Mouse (Mus musculus): ENCODE measurements around the gene Inca1. TPM values are rescaled to one million over a fixed set of nuclear protein-coding genes. Genes with fewer than 3 reads are reported as not detected.

Inca1 gene
- polyA plus RNA-seq, 1 experiment: 4.5 TPM

DNA sequence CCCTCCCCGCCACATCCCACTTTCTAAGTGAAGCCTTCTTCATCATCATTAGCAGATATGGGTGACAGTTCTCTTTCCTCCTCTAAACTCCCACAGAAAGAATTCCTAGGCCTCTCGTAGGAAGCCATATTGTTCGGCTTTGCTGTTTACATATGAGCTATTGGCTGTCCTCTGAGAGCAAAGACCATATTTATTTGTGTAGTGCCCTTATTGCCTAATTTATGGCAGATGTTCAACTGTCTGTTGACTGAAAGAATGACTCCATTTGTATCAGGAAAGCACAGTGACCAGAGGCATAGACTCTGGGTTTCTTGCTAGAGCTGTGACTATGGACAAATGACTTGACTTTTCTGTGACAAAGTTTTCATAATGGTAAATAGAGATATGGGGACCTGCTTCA, 41.6 kb upstream of the Inca1 start:
- no peaks in the 10 kb centered on the region for H3K36me3 ChIP-seq (ENCODE audit: control insufficient read depth, insufficient read depth, low read length, poor library complexity, severe bottlenecking)
- TF ChIP-seq CTCF (IDR thresholded peaks at IDR 0.05; ENCODE audit: low read depth, low read length): no peak
- no peak for TF ChIP-seq POLR2A (IDR thresholded peaks at IDR 0.05; ENCODE audit: insufficient read depth, low read length)
- no peak for TF ChIP-seq EP300 (IDR thresholded peaks at IDR 0.05; ENCODE audit: insufficient read depth, low read depth, low read length)
- H3K4me1 ChIP-seq (ENCODE audit: control insufficient read depth, insufficient read depth, low read length): no peaks in the 10 kb centered on the region
- H3K4me3 ChIP-seq (ENCODE audit: low read depth, low read length): no peak overlapping the region
- no peak overlapping the region for H3K27ac ChIP-seq (ENCODE audit: insufficient read depth, low read length)
- H3K9ac ChIP-seq (ENCODE audit: low read depth, poor library complexity, severe bottlenecking): no peak overlapping the region
- no peaks in the 10 kb centered on the region for H3K27me3 ChIP-seq (ENCODE audit: control insufficient read depth, insufficient read depth, low read length, poor library complexity, severe bottlenecking)
- H3K9me3 ChIP-seq (replicated peaks; ENCODE audit: control insufficient read depth, insufficient read depth, low read length, poor library complexity, severe bottlenecking): no peaks in the 10 kb centered on the region

DNA sequence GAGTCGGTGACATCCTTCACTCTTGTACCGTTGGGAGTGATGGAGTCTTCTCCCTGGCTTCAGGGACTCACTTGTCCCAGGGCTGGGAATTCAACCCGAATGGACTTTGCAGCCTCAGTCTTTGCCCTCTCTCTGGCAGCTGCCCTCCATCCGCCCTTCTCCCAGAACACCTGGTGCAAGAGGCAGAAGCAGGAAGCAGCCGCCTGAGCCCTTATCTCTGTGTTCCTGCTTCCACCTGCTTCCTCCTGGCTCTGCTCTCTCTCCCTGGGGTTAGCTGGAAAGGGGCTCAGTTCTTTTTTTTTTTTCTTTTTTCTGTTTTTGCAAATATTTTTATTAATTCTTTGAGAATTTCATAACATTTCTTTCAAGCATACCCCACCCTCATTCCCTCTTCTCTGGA, 37.8 kb upstream of the Inca1 start:
- Histone ChIP-seq H3K27ac (ENCODE audit: insufficient read depth, low read length) (no peak overlapping the region), H3K9me3 (replicated peaks; ENCODE audit: control insufficient read depth, insufficient read depth, low read length, poor library complexity, severe bottlenecking) (no peaks in the 10 kb centered on the region), H3K4me1 (ENCODE audit: control insufficient read depth, insufficient read depth, low read length) (no peaks in the 10 kb centered on the region), H3K4me3 (ENCODE audit: low read depth, low read length) (no peak overlapping the region), H3K36me3 (ENCODE audit: control insufficient read depth, insufficient read depth, low read length, poor library complexity, severe bottlenecking) (no peaks in the 10 kb centered on the region), H3K9ac (ENCODE audit: low read depth, poor library complexity, severe bottlenecking) (no peak overlapping the region), H3K27me3 (ENCODE audit: control insufficient read depth, insufficient read depth, low read length, poor library complexity, severe bottlenecking) (no peaks in the 10 kb centered on the region)
- TF ChIP-seq POLR2A (IDR thresholded peaks at IDR 0.05; ENCODE audit: insufficient read depth, low read length) (no peak), EP300 (IDR thresholded peaks at IDR 0.05; ENCODE audit: insufficient read depth, low read depth, low read length) (no peak), CTCF (IDR thresholded peaks at IDR 0.05; ENCODE audit: low read depth, low read length) (no peak)

DNA sequence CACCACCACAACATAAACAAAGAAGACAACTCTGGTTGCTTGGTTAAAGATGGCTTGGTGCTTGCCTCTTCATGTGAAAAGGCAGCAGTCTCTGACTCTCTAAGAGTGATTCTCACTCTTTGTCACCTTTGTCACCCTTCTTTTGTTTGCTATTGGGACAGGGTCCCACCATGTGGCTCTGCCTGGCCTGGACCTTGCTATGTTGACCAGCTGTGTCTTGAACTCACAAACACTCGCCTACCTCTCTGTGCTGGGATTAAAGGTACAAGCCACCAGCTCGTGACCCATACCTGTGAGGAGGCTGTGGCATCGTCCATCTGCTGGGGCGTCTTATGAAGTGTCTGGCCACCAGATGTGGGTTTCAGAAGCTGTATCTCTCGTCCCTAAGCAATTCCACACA, 33.3 kb upstream of the Inca1 start:
- TF ChIP-seq POLR2A (IDR thresholded peaks at IDR 0.05; ENCODE audit: insufficient read depth, low read length): no peak
- no peak for TF ChIP-seq CTCF (IDR thresholded peaks at IDR 0.05; ENCODE audit: low read depth, low read length)
- no peak for TF ChIP-seq EP300 (IDR thresholded peaks at IDR 0.05; ENCODE audit: insufficient read depth, low read depth, low read length)
- Histone ChIP-seq H3K4me3 (ENCODE audit: low read depth, low read length) (no peak overlapping the region), H3K36me3 (ENCODE audit: control insufficient read depth, insufficient read depth, low read length, poor library complexity, severe bottlenecking) (no peaks in the 10 kb centered on the region), H3K4me1 (ENCODE audit: control insufficient read depth, insufficient read depth, low read length) (no peaks in the 10 kb centered on the region), H3K27ac (ENCODE audit: insufficient read depth, low read length) (no peak overlapping the region), H3K27me3 (ENCODE audit: control insufficient read depth, insufficient read depth, low read length, poor library complexity, severe bottlenecking) (no peaks in the 10 kb centered on the region), H3K9me3 (replicated peaks; ENCODE audit: control insufficient read depth, insufficient read depth, low read length, poor library complexity, severe bottlenecking) (no peaks in the 10 kb centered on the region), H3K9ac (ENCODE audit: low read depth, poor library complexity, severe bottlenecking) (no peak overlapping the region)

DNA sequence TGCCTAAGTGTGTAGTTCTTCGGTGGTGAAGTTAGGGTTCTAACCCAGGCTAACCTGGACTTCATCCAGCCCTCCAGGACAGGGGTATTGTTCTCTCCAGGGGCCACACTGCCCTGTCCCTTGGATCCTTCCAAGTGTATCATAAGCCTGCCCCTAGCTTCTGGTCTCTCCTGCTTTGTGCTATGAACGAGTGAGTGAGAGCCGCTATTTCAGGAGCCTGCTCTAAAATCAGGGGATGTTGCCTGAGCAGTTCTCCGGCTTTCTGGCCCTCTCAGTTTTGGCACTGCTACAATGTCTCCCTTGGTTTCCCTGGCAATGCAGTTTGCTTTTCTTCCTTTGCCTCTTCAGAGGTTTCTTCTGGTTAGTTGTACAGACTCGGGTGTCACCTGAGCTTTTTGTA, 31.2 kb upstream of the Inca1 start:
- Histone ChIP-seq H3K4me3 (ENCODE audit: low read depth, low read length) (no peak overlapping the region), H3K9ac (ENCODE audit: low read depth, poor library complexity, severe bottlenecking) (no peak overlapping the region), H3K27ac (ENCODE audit: insufficient read depth, low read length) (no peak overlapping the region), H3K4me1 (ENCODE audit: control insufficient read depth, insufficient read depth, low read length) (no peaks in the 10 kb centered on the region), H3K27me3 (ENCODE audit: control insufficient read depth, insufficient read depth, low read length, poor library complexity, severe bottlenecking) (no peaks in the 10 kb centered on the region), H3K36me3 (ENCODE audit: control insufficient read depth, insufficient read depth, low read length, poor library complexity, severe bottlenecking) (peaks cover 6% of the 10 kb centered on the region; the same call in 1 of the 2 replicates), H3K9me3 (replicated peaks; ENCODE audit: control insufficient read depth, insufficient read depth, low read length, poor library complexity, severe bottlenecking) (no peaks in the 10 kb centered on the region)
- TF ChIP-seq CTCF (IDR thresholded peaks at IDR 0.05; ENCODE audit: low read depth, low read length): no peak
- TF ChIP-seq EP300 (IDR thresholded peaks at IDR 0.05; ENCODE audit: insufficient read depth, low read depth, low read length): no peak
- TF ChIP-seq POLR2A (IDR thresholded peaks at IDR 0.05; ENCODE audit: insufficient read depth, low read length): no peak

DNA sequence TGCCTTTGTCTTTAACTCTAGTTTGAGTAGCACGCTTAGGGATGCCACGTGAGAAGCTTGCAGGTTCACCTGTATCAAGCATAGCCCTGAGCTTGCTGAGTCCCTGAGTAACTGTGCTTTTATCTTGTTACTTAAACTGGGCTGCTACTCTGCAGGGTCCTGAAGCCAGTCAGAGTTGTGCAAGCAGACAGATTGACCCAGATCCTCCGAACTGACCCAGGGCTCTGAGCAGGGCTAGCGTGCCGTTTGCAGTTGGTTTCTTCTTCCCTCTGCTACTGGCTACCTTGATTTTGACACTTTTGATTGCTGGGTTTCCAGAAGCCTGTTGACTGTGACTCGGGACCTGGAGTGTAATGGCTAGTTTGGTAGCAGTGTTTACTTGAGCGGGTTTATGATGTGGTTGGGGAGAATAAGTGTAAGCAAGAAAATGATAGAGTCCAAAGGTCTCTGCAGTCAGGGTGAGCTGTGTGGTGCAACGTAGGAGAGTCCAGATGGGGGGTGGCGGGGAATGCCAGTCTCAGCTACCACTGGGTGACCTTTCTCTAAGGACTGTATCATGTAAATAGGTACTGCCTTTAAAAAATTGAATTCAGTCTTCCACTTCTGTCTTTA, 30.6 kb upstream of the Inca1 start:
- no peak for TF ChIP-seq POLR2A (IDR thresholded peaks at IDR 0.05; ENCODE audit: insufficient read depth, low read length)
- no peak for TF ChIP-seq EP300 (IDR thresholded peaks at IDR 0.05; ENCODE audit: insufficient read depth, low read depth, low read length)
- no peak for TF ChIP-seq CTCF (IDR thresholded peaks at IDR 0.05; ENCODE audit: low read depth, low read length)
- no peak overlapping the region for H3K9ac ChIP-seq (ENCODE audit: low read depth, poor library complexity, severe bottlenecking)
- peaks cover 7% of the 10 kb centered on the region; the same call in 1 of the 2 replicates for H3K36me3 ChIP-seq (ENCODE audit: control insufficient read depth, insufficient read depth, low read length, poor library complexity, severe bottlenecking)
- H3K9me3 ChIP-seq (replicated peaks; ENCODE audit: control insufficient read depth, insufficient read depth, low read length, poor library complexity, severe bottlenecking): no peaks in the 10 kb centered on the region
- no peak overlapping the region for H3K27ac ChIP-seq (ENCODE audit: insufficient read depth, low read length)
- no peaks in the 10 kb centered on the region for H3K27me3 ChIP-seq (ENCODE audit: control insufficient read depth, insufficient read depth, low read length, poor library complexity, severe bottlenecking)
- H3K4me3 ChIP-seq (ENCODE audit: low read depth, low read length): no peak overlapping the region
- H3K4me1 ChIP-seq (ENCODE audit: control insufficient read depth, insufficient read depth, low read length): no peaks in the 10 kb centered on the region

DNA sequence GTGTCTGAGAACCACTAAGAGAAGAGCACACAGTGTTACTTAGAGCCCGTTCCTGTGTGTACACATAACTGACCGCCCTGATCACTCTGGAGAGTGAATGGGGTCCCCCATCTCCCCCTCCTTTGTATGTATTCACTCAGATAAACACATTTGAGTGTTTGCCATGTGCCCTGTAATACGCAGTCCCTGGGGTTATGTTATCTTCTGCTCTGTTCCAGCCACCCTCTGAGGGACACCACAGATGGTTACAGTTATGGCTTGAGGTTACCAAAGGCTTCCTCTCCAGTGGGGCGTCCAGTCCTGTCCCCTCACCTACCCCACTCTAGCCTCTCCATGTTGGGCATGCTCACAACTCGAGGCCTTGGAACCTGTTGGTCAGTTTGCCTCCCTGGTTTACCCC, 27.4 kb upstream of the Inca1 start:
- H3K36me3 ChIP-seq (ENCODE audit: control insufficient read depth, insufficient read depth, low read length, poor library complexity, severe bottlenecking): peaks cover 16% of the 10 kb centered on the region; the same call in 1 of the 2 replicates
- H3K27me3 ChIP-seq (ENCODE audit: control insufficient read depth, insufficient read depth, low read length, poor library complexity, severe bottlenecking): no peaks in the 10 kb centered on the region
- H3K9ac ChIP-seq (ENCODE audit: low read depth, poor library complexity, severe bottlenecking): no peak overlapping the region
- H3K9me3 ChIP-seq (replicated peaks; ENCODE audit: control insufficient read depth, insufficient read depth, low read length, poor library complexity, severe bottlenecking): no peaks in the 10 kb centered on the region
- no peak overlapping the region for H3K27ac ChIP-seq (ENCODE audit: insufficient read depth, low read length)
- no peak for TF ChIP-seq EP300 (IDR thresholded peaks at IDR 0.05; ENCODE audit: insufficient read depth, low read depth, low read length)
- TF ChIP-seq POLR2A (IDR thresholded peaks at IDR 0.05; ENCODE audit: insufficient read depth, low read length): no peak
- no peak for TF ChIP-seq CTCF (IDR thresholded peaks at IDR 0.05; ENCODE audit: low read depth, low read length)
- no peak overlapping the region for H3K4me3 ChIP-seq (ENCODE audit: low read depth, low read length)
- H3K4me1 ChIP-seq (ENCODE audit: control insufficient read depth, insufficient read depth, low read length): no peaks in the 10 kb centered on the region
